Mouse (Mus musculus) intestine, embryonic 14.5 days (tissue): ENCODE data around the gene Acpp. TPM values are rescaled to one million over a fixed set of nuclear protein-coding genes. Genes with fewer than 3 reads are reported as not detected.

Experiments used
- ATAC-seq: fragments of 200-750 bp; cut with Nextera tagmentation; replicated peaks from 2 replicates; pipeline ENCODE4 v1.8.0; 2017; ENCODE audit warnings: low read depth, moderate number of reproducible peaks, moderate TSS enrichment, moderate library complexity; ENCODE audit not compliant: low FRiP score, low TSS enrichment
- DNase-seq: peaks from one replicate; pipeline ENCODE4 v3.0.0-alpha.2; 2018; ENCODE audit warnings: low spot score
- H3K27ac ChIP-seq: fragments of 300-500 bp; sonication (generic); 2 replicates; pipeline ENCODE4 v1.5.1; 2014; ENCODE audit warnings: low read depth, mild to moderate bottlenecking, control low read depth
- H3K27me3 ChIP-seq: fragments of 300-500 bp; sonication (generic); replicated peaks from 2 replicates; pipeline ENCODE4 v1.6.1; 2014; ENCODE audit warnings: low read length, control low read depth; ENCODE audit not compliant: control insufficient read depth, insufficient read depth
- H3K36me3 ChIP-seq: fragments of 300-500 bp; sonication (generic); 2 replicates; pipeline ENCODE4 v1.6.1; 2014; ENCODE audit warnings: low read length, control low read depth; ENCODE audit not compliant: control insufficient read depth, insufficient read depth
- H3K4me1 ChIP-seq: fragments of 300-500 bp; sonication (generic); replicated peaks from 2 replicates; pipeline ENCODE4 v1.6.1; 2014; ENCODE audit warnings: low read length, control low read depth, mixed read lengths; ENCODE audit not compliant: control insufficient read depth, insufficient read depth
- H3K4me2 ChIP-seq: fragments of 300-500 bp; sonication (generic); 2 replicates; pipeline ENCODE4 v1.6.1; 2014; ENCODE audit warnings: low read length
- H3K4me3 ChIP-seq: fragments of 300-500 bp; sonication (generic); 2 replicates; pipeline ENCODE4 v1.5.1; 2014; ENCODE audit warnings: low read depth, low read length, control low read depth, mixed read lengths
- H3K9ac ChIP-seq: fragments of 300-500 bp; sonication (generic); 2 replicates; pipeline ENCODE4 v1.6.1; 2014; ENCODE audit warnings: mild to moderate bottlenecking, low read length
- H3K9me3 ChIP-seq: fragments of 300-500 bp; sonication (generic); 2 replicates; pipeline ENCODE4 v1.6.1; 2016; ENCODE audit warnings: low read length, control low read depth; ENCODE audit not compliant: control insufficient read depth
- WGBS: fragments of 180-500 bp; shearing (Covaris S2); extraction: QIAGEN DNeasy Blood & Tissue Kit; methylation state at CpG from one replicate; pipeline ENCODE4 v1.1.7; 2014; 5-methylcytosine and 5-hydroxymethylcytosine counted together
- polyA plus RNA-seq: library from polyadenylated mRNA; unstranded; fragments of >200 nt; fragmentation: Nextera tagmentation; extraction: Ambion mirVana; gene quantifications from 2 replicates; pipeline ENCODE4 v1.2.1, GENCODE M21; 2014

Gene Acpp
- polyA plus RNA-seq, 1 experiment from 2014 or later = 0.92 TPM

DNA sequence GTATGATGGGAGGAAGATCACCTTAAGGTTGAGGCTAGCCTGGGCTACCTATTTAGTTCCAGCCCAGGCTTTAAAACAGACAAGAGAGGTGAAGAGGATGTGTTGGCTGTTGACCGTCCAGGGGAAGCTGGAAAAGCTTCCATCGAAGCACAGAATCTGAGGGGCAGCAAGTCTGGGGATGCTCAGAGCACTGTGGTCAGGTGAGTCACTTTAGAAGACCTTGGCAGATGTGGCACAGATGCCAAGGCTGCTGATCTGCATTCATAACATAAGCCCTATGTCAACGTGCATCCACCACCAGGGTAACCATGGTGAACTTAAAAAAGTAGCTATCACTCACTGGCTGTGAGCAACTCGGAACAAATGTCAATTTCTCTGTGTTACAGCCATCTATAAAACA lies 85.9 kb downstream of the Acpp start:
- WGBS = 85% methylated on average over 4 of the region's 4 CpGs
- Histone ChIP-seq H3K27me3 (no peaks in the 10 kb centered on the region), H3K4me3 (no peak overlapping the region), H3K4me1 (peaks cover 15% of the 10 kb centered on the region), H3K36me3 (no peaks in the 10 kb centered on the region), H3K9ac (no peak overlapping the region), H3K4me2 (no peak overlapping the region), H3K27ac (no peak overlapping the region), H3K9me3 (no peaks in the 10 kb centered on the region)
- DNase-seq (no peak), ATAC-seq (no peak)

- Histone ChIP-seq H3K9me3 (no peaks in the 10 kb centered on the region), H3K4me1 (peaks cover 15% of the 10 kb centered on the region), H3K4me3 (no peak overlapping the region), H3K27me3 (no peaks in the 10 kb centered on the region), H3K27ac (no peak overlapping the region), H3K36me3 (peaks cover under 1% of the 10 kb centered on the region; the same call in 1 of the 2 replicates), H3K4me2 (no peak overlapping the region), H3K9ac (no peak overlapping the region)
- 69% methylated on average over 8 of the region's 8 CpGs for WGBS
- DNase-seq (no peak), ATAC-seq (no peak)
Measured at GRCm38 (mm10) chr9:104251111-104251510, 86.4 kb downstream of the Acpp start.

DNA sequence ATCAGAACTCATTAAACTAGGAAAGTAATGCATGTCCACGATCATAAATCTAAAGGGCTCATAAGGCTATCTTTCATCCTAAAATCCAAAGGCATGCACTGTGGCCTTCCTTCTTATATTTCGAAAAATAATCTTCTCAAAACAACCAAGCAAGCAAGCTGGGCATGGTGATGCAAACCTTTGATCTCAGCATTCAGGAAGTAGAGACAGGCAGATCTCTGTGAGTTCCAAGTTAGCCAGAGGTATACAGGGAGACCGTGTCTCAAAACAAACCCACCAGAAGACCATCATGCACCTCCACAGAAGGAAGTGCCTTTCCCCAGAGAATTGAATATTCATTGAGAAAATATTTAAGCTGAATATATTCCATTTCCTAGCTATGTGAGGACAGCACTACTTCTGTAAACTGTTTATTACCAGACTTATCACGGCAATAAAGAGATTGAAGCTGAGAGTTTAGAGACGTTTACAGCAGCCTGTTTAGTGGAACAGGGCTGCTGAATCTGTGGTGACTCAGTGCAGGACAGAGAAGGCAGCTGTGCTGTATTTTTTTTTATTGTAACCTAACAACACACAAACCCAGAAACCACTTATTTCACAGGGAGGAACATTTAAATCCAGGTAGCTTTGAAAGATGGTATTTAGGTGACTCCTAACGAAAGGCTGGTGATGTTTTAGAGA lies 90.1 kb downstream of the Acpp start:
- Histone ChIP-seq H3K4me1 (peaks cover 15% of the 10 kb centered on the region), H3K4me2 (no peak overlapping the region), H3K9ac (no peak overlapping the region), H3K27me3 (no peaks in the 10 kb centered on the region), H3K4me3 (no peak overlapping the region), H3K27ac (no peak overlapping the region), H3K36me3 (peaks cover 10% of the 10 kb centered on the region), H3K9me3 (no peaks in the 10 kb centered on the region)
- 57% methylated on average over 6 of the region's 6 CpGs for WGBS
- DNase-seq = no peak
- no peak for ATAC-seq

- DNase-seq = no peak
Measured at GRCm38 (mm10) chr9:104243799-104244466, 93.6 kb downstream of the Acpp start.

GRCm38 (mm10) chr9:104240146-104240545 lies 97.4 kb downstream of the Acpp start:
- no peaks in the 10 kb centered on the region for H3K9me3 ChIP-seq
- DNase-seq (no peak), ATAC-seq (no peak)
- no peak overlapping the region for H3K4me3 ChIP-seq
- no peaks in the 10 kb centered on the region for H3K4me1 ChIP-seq
- H3K9ac ChIP-seq = no peak overlapping the region
- no peak overlapping the region for H3K4me2 ChIP-seq
- peaks cover 23% of the 10 kb centered on the region for H3K36me3 ChIP-seq
- no peak overlapping the region for H3K27ac ChIP-seq
- 85% methylated on average over 7 of the region's 7 CpGs for WGBS
- no peaks in the 10 kb centered on the region for H3K27me3 ChIP-seq

More at GRCm38 (mm10) chr9:104243799-104244466, 93.6 kb downstream of the Acpp start:
- H3K4me1 ChIP-seq = peaks cover 15% of the 10 kb centered on the region
- no peak overlapping the region for H3K9ac ChIP-seq
- H3K4me2 ChIP-seq = no peak overlapping the region
- no peak for ATAC-seq
- no peaks in the 10 kb centered on the region for H3K27me3 ChIP-seq
- H3K27ac ChIP-seq = no peak overlapping the region
- H3K4me3 ChIP-seq = no peak overlapping the region
- peaks cover 10% of the 10 kb centered on the region for H3K36me3 ChIP-seq
- H3K9me3 ChIP-seq = no peaks in the 10 kb centered on the region
- WGBS = 82% methylated on average over 9 of the region's 9 CpGs

GRCm38 (mm10) chr9:104239076-104239475 lies 98.5 kb downstream of the Acpp start:
- Histone ChIP-seq H3K4me2 (no peak overlapping the region), H3K4me1 (no peaks in the 10 kb centered on the region), H3K4me3 (no peak overlapping the region), H3K27me3 (no peaks in the 10 kb centered on the region), H3K36me3 (peaks cover 26% of the 10 kb centered on the region), H3K27ac (no peak overlapping the region), H3K9ac (no peak overlapping the region), H3K9me3 (no peaks in the 10 kb centered on the region)
- ATAC-seq (no peak), DNase-seq (no peak)
- WGBS = 89% methylated on average over 8 of the region's 8 CpGs

Other genes starting within 250 kb of the Acpp start
- 1.2 and 1.4 TPM in 2 replicates for gene Ackr4, start 210.8 kb downstream of the Acpp start, polyA plus RNA-seq
- gene Dnajc13, start 74.8 kb downstream of the Acpp start, polyA plus RNA-seq = 30.3 and 34.7 TPM in 2 replicates
- 0.78 and 1.3 TPM in 2 replicates for gene Cpne4, start 209.5 kb upstream of the Acpp start, polyA plus RNA-seq